Mouse (Mus musculus) kidney, postnatal 0 days (tissue): ENCODE measurements around the gene Amotl2. TPM values are rescaled to one million over a fixed set of nuclear protein-coding genes. Genes with fewer than 3 reads are reported as not detected.

Experiments
- ATAC-seq: fragments of 200-750 bp; cut with Nextera tagmentation; replicated peaks from 2 replicates; pipeline ENCODE4 v1.8.0; 2017; ENCODE audit warnings: low read depth, moderate number of reproducible peaks, moderate TSS enrichment, moderate library complexity; ENCODE audit not compliant: low FRiP score
- DNase-seq: peaks from one replicate; pipeline ENCODE4 v3.0.0-alpha.2; 2016; ENCODE audit warnings: low spot score
- H3K27ac ChIP-seq: fragments of 300-500 bp; sonication (generic); 2 replicates; pipeline ENCODE4 v1.5.1; 2014; ENCODE audit warnings: mild to moderate bottlenecking
- H3K27me3 ChIP-seq: fragments of 300-500 bp; sonication (generic); 2 replicates; pipeline ENCODE4 v1.6.1; 2014; ENCODE audit warnings: low read length, mixed read lengths; ENCODE audit not compliant: insufficient read depth
- H3K36me3 ChIP-seq: fragments of 300-500 bp; sonication (generic); 2 replicates; pipeline ENCODE4 v1.6.1; 2014; ENCODE audit warnings: low read length, mixed read lengths; ENCODE audit not compliant: insufficient read depth
- H3K4me1 ChIP-seq: fragments of 300-500 bp; sonication (generic); replicated peaks from 2 replicates; pipeline ENCODE4 v1.6.1; 2014; ENCODE audit warnings: antibody characterized with exemption, low read length, mixed read lengths; ENCODE audit not compliant: insufficient read depth
- H3K4me2 ChIP-seq: fragments of 300-500 bp; sonication (generic); 2 replicates; pipeline ENCODE4 v1.6.1; 2014; ENCODE audit warnings: mild to moderate bottlenecking, low read length, moderate library complexity, mixed read lengths
- H3K4me3 ChIP-seq: fragments of 300-500 bp; sonication (generic); replicated peaks from 2 replicates; pipeline ENCODE4 v1.5.1; 2014; ENCODE audit warnings: low read depth, low read length
- H3K9ac ChIP-seq: fragments of 300-500 bp; sonication (generic); 2 replicates; pipeline ENCODE4 v1.6.1; 2014; ENCODE audit warnings: low read depth, low read length
- H3K9me3 ChIP-seq: fragments of 300-500 bp; sonication (generic); replicated peaks from 2 replicates; pipeline ENCODE4 v1.6.1; 2016; ENCODE audit warnings: low read length, inconsistent platforms, mixed read lengths
- CTCF ChIP-seq: IDR thresholded peaks from 2 replicates; pipeline ENCODE4 v1.5.1; 2016; ENCODE audit warnings: antibody characterized with exemption, low read depth, mild to moderate bottlenecking, moderate library complexity
- WGBS: fragments of 180-500 bp; shearing (Covaris S2); extraction: QIAGEN DNeasy Blood & Tissue Kit; methylation state at CpG from one replicate; pipeline ENCODE4 v1.1.7; 2014; 5-methylcytosine and 5-hydroxymethylcytosine counted together
- polyA plus RNA-seq: library from polyadenylated mRNA; unstranded; fragments of >200 nt; fragmentation: Nextera tagmentation; extraction: Ambion mirVana; gene quantifications from 2 replicates; pipeline ENCODE4 v1.2.1, GENCODE M21; 2015

Amotl2 gene
- polyA plus RNA-seq, 1 experiment from 2014 or later, result 44.3 TPM

DNA sequence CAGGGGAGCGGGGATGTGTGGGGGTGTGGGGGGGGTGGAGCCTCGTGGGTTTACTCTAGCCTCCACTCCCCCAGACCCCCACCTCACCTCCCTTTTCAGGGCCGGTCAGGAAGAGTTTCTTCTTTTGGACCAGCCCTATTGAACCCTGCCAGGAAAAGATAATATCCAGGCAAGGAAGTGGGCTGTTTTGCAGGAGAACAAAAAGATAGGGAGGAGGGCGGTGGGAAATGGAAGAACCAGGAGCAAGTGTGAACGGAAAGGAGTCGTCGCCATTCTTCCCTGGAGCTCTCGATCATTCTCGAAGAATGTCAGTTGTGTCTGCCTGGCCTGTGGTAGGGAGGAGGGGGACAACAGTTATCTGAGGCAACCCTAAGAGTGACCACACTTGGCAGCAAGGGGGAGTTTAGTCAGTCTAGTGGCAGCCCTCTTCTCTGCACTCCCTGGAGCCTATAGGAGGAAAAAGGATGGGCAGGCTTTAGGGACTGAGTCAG, 5.6 kb downstream of the Amotl2 start:
- TF ChIP-seq CTCF, result peak; percentile 33; the same call in 1 of the 2 replicates
- Histone ChIP-seq H3K27me3 (no peaks in the 10 kb centered on the region), H3K9ac (peak overlapping the region; percentile 31), H3K36me3 (peaks cover 57% of the 10 kb centered on the region), H3K27ac (peak overlapping the region; percentile 50), H3K4me1 (peaks cover 74% of the 10 kb centered on the region), H3K9me3 (no peaks in the 10 kb centered on the region), H3K4me3 (peak overlapping the region; percentile 96), H3K4me2 (peak overlapping the region; percentile 88)
- 27% methylated on average over 9 of the region's 9 CpGs for WGBS
- ATAC-seq (no peak), DNase-seq (peak; percentile 63)

- Histone ChIP-seq H3K27me3 (no peaks in the 10 kb centered on the region), H3K4me1 (peaks cover 80% of the 10 kb centered on the region), H3K27ac (peak overlapping the region; percentile 50; the same call in 1 of the 2 replicates), H3K9me3 (no peaks in the 10 kb centered on the region), H3K36me3 (peaks cover 61% of the 10 kb centered on the region), H3K4me3 (no peak overlapping the region), H3K4me2 (peak overlapping the region; percentile 88), H3K9ac (peak overlapping the region; percentile 31; the same call in 1 of the 2 replicates)
- no peak for DNase-seq
- WGBS, result 80% methylated on average over 4 of the region's 4 CpGs
- no peak for TF ChIP-seq CTCF
- ATAC-seq, result no peak
Observed at GRCm38 (mm10) chr9:102722750-102723149, 6.3 kb downstream of the Amotl2 start.

- Histone ChIP-seq H3K4me2 (0 out of 2 replicates have a peak overlapping the region, but pooled peaks have one; percentile 88), H3K36me3 (peaks cover 67% of the 10 kb centered on the region), H3K9me3 (no peaks in the 10 kb centered on the region), H3K27me3 (no peaks in the 10 kb centered on the region), H3K27ac (no peak overlapping the region), H3K9ac (no peak overlapping the region), H3K4me3 (no peak overlapping the region), H3K4me1 (peaks cover 80% of the 10 kb centered on the region)
- peak; percentile 34; the same call in 1 of the 2 replicates for TF ChIP-seq CTCF
- WGBS, result 84% methylated on average over 12 of the region's 12 CpGs
- ATAC-seq (no peak), DNase-seq (no peak)
Observed at GRCm38 (mm10) chr9:102723241-102723709, 6.8 kb downstream of the Amotl2 start.

GRCm38 (mm10) chr9:102723990-102724461, 7.6 kb downstream of the Amotl2 start:
- H3K36me3 ChIP-seq, result peaks cover 74% of the 10 kb centered on the region
- whole genome bisulfite sequencing, result 39% methylated on average over 4 of the region's 4 CpGs
- 0 out of 2 replicates have a peak overlapping the region, but pooled peaks have one; percentile 7 for H3K4me2 ChIP-seq
- H3K27ac ChIP-seq, result peak overlapping the region; percentile 84
- H3K27me3 ChIP-seq, result no peaks in the 10 kb centered on the region
- no peak overlapping the region for H3K4me3 ChIP-seq
- H3K9me3 ChIP-seq, result no peaks in the 10 kb centered on the region
- DNase-seq, result no peak
- ATAC-seq, result peak; percentile 4; the same call in 1 of the 2 replicates
- no peak overlapping the region for H3K9ac ChIP-seq
- no peak for TF ChIP-seq CTCF
- H3K4me1 ChIP-seq, result peaks cover 81% of the 10 kb centered on the region

DNA sequence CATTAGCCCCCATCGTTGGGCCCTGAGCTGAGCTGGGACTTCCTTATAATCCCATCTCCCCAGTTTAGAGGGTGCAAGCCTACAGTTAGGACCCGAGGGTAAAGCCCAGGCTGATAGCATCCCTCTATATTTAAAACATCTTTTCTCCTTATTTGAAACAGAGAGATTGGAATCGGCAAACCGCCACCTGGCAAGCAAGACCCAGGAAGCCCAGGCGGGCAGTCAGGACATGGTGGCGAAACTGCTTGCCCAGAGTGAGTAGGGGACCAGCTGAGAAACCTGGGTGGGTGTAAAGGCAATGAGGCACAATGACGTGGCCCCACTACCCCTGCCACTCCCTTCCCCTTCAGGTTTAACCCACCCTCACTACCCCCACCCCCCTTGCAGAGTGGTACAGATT, 8.5 kb downstream of the Amotl2 start:
- H3K27me3 ChIP-seq, result no peaks in the 10 kb centered on the region
- peaks cover 81% of the 10 kb centered on the region for H3K4me1 ChIP-seq
- peak overlapping the region; percentile 84; the same call in 1 of the 2 replicates for H3K27ac ChIP-seq
- ATAC-seq (no peak), DNase-seq (no peak)
- TF ChIP-seq CTCF, result no peak
- H3K4me2 ChIP-seq, result no peak overlapping the region
- no peak overlapping the region for H3K4me3 ChIP-seq
- no peak overlapping the region for H3K9ac ChIP-seq
- 74% methylated on average over 7 of the region's 7 CpGs for WGBS
- peaks cover 82% of the 10 kb centered on the region for H3K36me3 ChIP-seq
- H3K9me3 ChIP-seq, result no peaks in the 10 kb centered on the region

DNA sequence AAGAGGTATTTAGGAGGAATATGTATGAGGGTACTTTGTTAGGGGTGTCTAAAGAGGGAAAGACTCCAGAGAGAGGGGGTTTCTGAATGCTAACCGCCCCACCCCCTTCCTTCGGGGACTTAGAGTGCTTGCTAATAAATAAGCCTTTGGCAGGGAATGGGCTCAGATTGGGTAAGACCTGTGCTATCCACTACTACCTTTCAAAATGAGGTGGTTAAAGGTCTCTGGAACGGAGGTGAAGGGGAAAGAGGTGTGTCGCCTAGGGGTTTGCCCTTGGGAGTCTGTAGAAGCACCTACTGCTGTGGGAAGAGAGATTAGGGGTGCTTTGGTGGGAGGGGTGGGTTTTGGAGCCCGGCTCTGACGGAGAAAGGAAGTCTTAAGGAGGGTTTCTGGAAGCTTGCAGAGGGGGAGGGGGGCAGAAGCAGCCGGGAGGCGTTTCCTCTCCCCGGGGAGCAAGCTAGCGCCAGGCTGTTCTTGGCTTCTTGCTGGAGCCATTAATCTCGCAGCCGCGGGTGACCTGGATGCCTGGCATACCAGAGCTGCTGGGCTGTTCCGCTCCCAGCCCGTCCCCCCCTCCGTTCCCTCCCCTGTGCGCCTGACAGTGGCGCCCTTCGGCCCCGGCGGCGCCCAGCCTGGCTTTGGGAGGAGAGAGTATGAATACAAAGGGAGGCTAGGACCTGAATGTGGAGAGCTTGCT, 9.6 kb downstream of the Amotl2 start:
- H3K4me3 ChIP-seq, result no peak overlapping the region
- peaks cover 70% of the 10 kb centered on the region for H3K4me1 ChIP-seq
- peak overlapping the region; percentile 39 for H3K4me2 ChIP-seq
- DNase-seq (peak; percentile 98), ATAC-seq (peak; percentile 90)
- H3K9me3 ChIP-seq, result no peaks in the 10 kb centered on the region
- peaks cover 82% of the 10 kb centered on the region for H3K36me3 ChIP-seq
- TF ChIP-seq CTCF, result peak; percentile 51
- under 1% methylated on average over 16 of the region's 22 CpGs for WGBS
- no peak overlapping the region for H3K9ac ChIP-seq
- peak overlapping the region; percentile 84 for H3K27ac ChIP-seq
- no peaks in the 10 kb centered on the region for H3K27me3 ChIP-seq
